Mouse (Mus musculus) heart, embryonic 11.5 days (tissue): ENCODE measurements around the gene Gm10282. TPM values are rescaled to one million over a fixed set of nuclear protein-coding genes. Genes with fewer than 3 reads are reported as not detected.
A peak's percentile ranks its signal among the peaks of the same experiment; 100 is the strongest.

Experiments used
- ATAC-seq: fragments of 200-750 bp; cut with Nextera tagmentation; replicated peaks from 2 replicates; pipeline ENCODE4 v1.8.0; 2017; ENCODE audit warnings: moderate library complexity; ENCODE audit not compliant: insufficient number of reproducible peaks, low FRiP score, low TSS enrichment
- H3K27ac ChIP-seq: fragments of 300-500 bp; sonication (generic); 2 replicates; pipeline ENCODE4 v1.5.1; 2014; ENCODE audit warnings: mild to moderate bottlenecking, low read depth, low read length
- H3K27me3 ChIP-seq: fragments of 300-500 bp; sonication (generic); 2 replicates; pipeline ENCODE4 v1.6.1; 2014; ENCODE audit warnings: mild to moderate bottlenecking, low read length, mixed read lengths; ENCODE audit not compliant: control insufficient read depth, insufficient read depth
- H3K36me3 ChIP-seq: fragments of 300-500 bp; sonication (generic); 2 replicates; pipeline ENCODE4 v1.6.1; 2014; ENCODE audit warnings: mild to moderate bottlenecking, low read length, moderate library complexity, mixed read lengths; ENCODE audit not compliant: control insufficient read depth, insufficient read depth
- H3K4me1 ChIP-seq: fragments of 300-500 bp; sonication (generic); 2 replicates; pipeline ENCODE4 v1.6.1; 2014; ENCODE audit warnings: low read length; ENCODE audit not compliant: control insufficient read depth, insufficient read depth
- H3K4me2 ChIP-seq: fragments of 300-500 bp; sonication (generic); 2 replicates; pipeline ENCODE4 v1.6.1; 2014; ENCODE audit warnings: mild to moderate bottlenecking, moderate library complexity
- H3K4me3 ChIP-seq: fragments of 300-500 bp; sonication (generic); 2 replicates; pipeline ENCODE4 v1.5.1; 2014; ENCODE audit warnings: low read depth, low read length
- H3K9ac ChIP-seq: fragments of 300-500 bp; sonication (generic); 2 replicates; pipeline ENCODE4 v1.6.1; 2014; ENCODE audit warnings: mild to moderate bottlenecking, low read depth, low read length, moderate library complexity
- H3K9me3 ChIP-seq: fragments of 300-500 bp; sonication (generic); replicated peaks from 2 replicates; pipeline ENCODE4 v1.6.1; 2016; ENCODE audit warnings: low read length; ENCODE audit not compliant: control insufficient read depth
- WGBS: fragments of 180-500 bp; shearing (Covaris S2); extraction: QIAGEN DNeasy Blood & Tissue Kit; methylation state at CpG from one replicate; pipeline ENCODE4 v1.1.7; 2014; ENCODE audit not compliant: insufficient replicate concordance; 5-methylcytosine and 5-hydroxymethylcytosine counted together
- polyA plus RNA-seq: library from polyadenylated mRNA; unstranded; fragments of >200 nt; fragmentation: Nextera tagmentation; extraction: Ambion mirVana; gene quantifications from 2 replicates; pipeline ENCODE4 v1.2.1, GENCODE M21; 2014

Gene Gm10282
- polyA plus RNA-seq, 1 experiment from 2014 or later, result 22.5 TPM

DNA sequence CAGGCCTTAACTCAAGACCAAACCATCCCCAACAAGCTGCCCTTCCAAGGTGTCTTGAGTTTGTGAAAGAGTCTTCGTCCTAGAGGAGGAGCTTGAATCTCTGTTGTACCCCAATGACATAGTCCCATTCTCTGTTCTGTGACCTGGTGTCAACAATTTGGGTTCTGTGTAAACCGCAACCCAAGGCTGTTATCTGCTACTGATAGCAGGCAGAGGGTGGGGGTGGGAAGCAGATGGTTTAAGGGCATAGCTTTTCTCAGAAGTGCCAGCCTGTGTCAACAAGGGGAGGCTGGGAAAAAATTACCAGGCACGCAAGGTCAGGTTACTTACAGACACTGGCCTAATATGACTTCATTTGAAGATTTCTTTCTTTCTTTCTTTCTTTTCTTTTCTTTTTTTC lies 27.8 kb downstream of the Gm10282 start:
- Histone ChIP-seq H3K4me1 (0 out of 2 replicates have a peak, but pooled peaks cover 3% of the 10 kb centered on the region), H3K9ac (no peak overlapping the region), H3K27me3 (no peaks in the 10 kb centered on the region), H3K9me3 (no peaks in the 10 kb centered on the region), H3K36me3 (no peaks in the 10 kb centered on the region), H3K27ac (no peak overlapping the region; the same call in 1 of the 2 replicates), H3K4me3 (no peak overlapping the region), H3K4me2 (no peak overlapping the region)
- 35% methylated on average over 3 of the region's 3 CpGs for WGBS
- no peak for ATAC-seq

DNA sequence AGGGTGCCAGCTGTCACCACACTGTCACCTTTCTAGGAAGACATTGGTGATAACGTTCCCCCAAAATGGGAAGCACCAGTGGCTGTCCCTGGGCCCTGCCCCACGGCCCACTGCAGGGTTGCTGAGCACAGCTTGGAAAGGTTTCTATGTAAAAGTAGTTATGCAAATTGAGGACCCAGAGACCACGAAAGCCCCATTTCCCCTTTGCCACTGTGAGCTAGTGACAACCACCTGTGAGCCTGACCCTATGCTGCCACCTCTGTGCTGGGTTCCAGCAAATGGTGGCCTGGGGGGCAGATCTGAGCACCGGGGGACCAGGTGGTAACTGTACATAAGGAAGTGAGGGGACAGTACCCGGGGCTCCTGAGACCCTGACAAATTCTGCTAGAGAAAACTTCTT lies 31.3 kb downstream of the Gm10282 start:
- no peak overlapping the region for H3K9ac ChIP-seq
- no peak for ATAC-seq
- H3K9me3 ChIP-seq, result no peaks in the 10 kb centered on the region
- H3K36me3 ChIP-seq, result no peaks in the 10 kb centered on the region
- H3K27me3 ChIP-seq, result no peaks in the 10 kb centered on the region
- H3K4me2 ChIP-seq, result no peak overlapping the region
- no peak overlapping the region for H3K4me3 ChIP-seq
- H3K27ac ChIP-seq, result no peak overlapping the region
- H3K4me1 ChIP-seq, result no peaks in the 10 kb centered on the region
- WGBS, result 53% methylated on average over 5 of the region's 5 CpGs

- H3K27ac ChIP-seq, result no peak overlapping the region
Measured at GRCm38 (mm10) chr8:72273111-72273770, 31.8 kb downstream of the Gm10282 start.

DNA sequence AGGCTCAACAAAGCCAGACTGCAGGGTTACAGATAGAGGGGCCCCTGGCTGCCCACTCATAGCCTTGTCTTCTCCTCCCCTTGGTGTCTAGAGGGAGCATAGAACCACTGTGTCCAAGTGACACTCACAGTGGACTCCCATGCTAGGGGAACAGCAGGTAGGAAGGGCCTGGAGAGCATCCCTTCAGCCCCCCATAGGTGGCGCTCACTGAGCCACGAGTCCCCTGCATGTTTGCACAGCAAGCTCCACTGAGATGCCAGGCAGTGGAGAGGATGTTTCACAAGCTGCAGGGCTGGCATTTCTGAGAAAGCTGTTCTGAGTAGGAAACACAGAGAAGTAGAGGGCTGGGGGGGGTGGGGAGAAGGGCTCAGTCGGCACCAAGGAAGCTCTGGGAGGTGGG lies 32.7 kb downstream of the Gm10282 start:
- no peaks in the 10 kb centered on the region for H3K36me3 ChIP-seq
- no peak for ATAC-seq
- 0 out of 2 replicates have a peak overlapping the region, but pooled peaks have one; percentile 10 for H3K9ac ChIP-seq

More at GRCm38 (mm10) chr8:72273111-72273770, 31.8 kb downstream of the Gm10282 start:
- no peaks in the 10 kb centered on the region for H3K4me1 ChIP-seq
- no peak overlapping the region for H3K9ac ChIP-seq
- no peak for ATAC-seq
- no peaks in the 10 kb centered on the region for H3K36me3 ChIP-seq
- H3K4me2 ChIP-seq, result no peak overlapping the region
- H3K4me3 ChIP-seq, result no peak overlapping the region
- H3K9me3 ChIP-seq, result no peaks in the 10 kb centered on the region
- WGBS, result 31% methylated on average over 1 of the region's 1 CpGs
- H3K27me3 ChIP-seq, result no peaks in the 10 kb centered on the region

GRCm38 (mm10) chr8:72271691-72272090 lies 33.4 kb downstream of the Gm10282 start:
- no peak overlapping the region for H3K4me2 ChIP-seq
- H3K9ac ChIP-seq, result no peak overlapping the region
- 54% methylated on average over 3 of the region's 3 CpGs for WGBS
- H3K4me1 ChIP-seq, result no peaks in the 10 kb centered on the region
- no peak overlapping the region for H3K27ac ChIP-seq
- H3K4me3 ChIP-seq, result no peak overlapping the region
- no peak for ATAC-seq
- no peaks in the 10 kb centered on the region for H3K36me3 ChIP-seq
- H3K9me3 ChIP-seq, result no peaks in the 10 kb centered on the region
- H3K27me3 ChIP-seq, result no peaks in the 10 kb centered on the region

More for the DNA sequence above, 32.7 kb downstream of the Gm10282 start:
- H3K27ac ChIP-seq, result no peak overlapping the region
- 21% methylated on average over 3 of the region's 3 CpGs for WGBS
- H3K4me3 ChIP-seq, result no peak overlapping the region
- H3K4me1 ChIP-seq, result no peaks in the 10 kb centered on the region
- no peaks in the 10 kb centered on the region for H3K27me3 ChIP-seq
- no peaks in the 10 kb centered on the region for H3K9me3 ChIP-seq
- H3K4me2 ChIP-seq, result no peak overlapping the region

- WGBS, result 60% methylated on average over 11 of the region's 11 CpGs
- Histone ChIP-seq H3K27me3 (no peaks in the 10 kb centered on the region), H3K4me1 (no peaks in the 10 kb centered on the region), H3K36me3 (no peaks in the 10 kb centered on the region), H3K9ac (no peak overlapping the region), H3K4me3 (no peak overlapping the region), H3K4me2 (no peak overlapping the region), H3K27ac (no peak overlapping the region), H3K9me3 (no peaks in the 10 kb centered on the region)
- no peak for ATAC-seq
Measured at GRCm38 (mm10) chr8:72271051-72271660, 33.9 kb downstream of the Gm10282 start.

- H3K9me3 ChIP-seq, result no peaks in the 10 kb centered on the region
- 83% methylated on average over 12 of the region's 12 CpGs for whole genome bisulfite sequencing
- no peak overlapping the region for H3K27ac ChIP-seq
- H3K27me3 ChIP-seq, result no peaks in the 10 kb centered on the region
- H3K4me2 ChIP-seq, result no peak overlapping the region
- no peak for ATAC-seq
- no peak overlapping the region for H3K9ac ChIP-seq
- H3K4me1 ChIP-seq, result no peaks in the 10 kb centered on the region
- no peaks in the 10 kb centered on the region for H3K36me3 ChIP-seq
- H3K4me3 ChIP-seq, result no peak overlapping the region
Measured at GRCm38 (mm10) chr8:72270606-72271005, 34.5 kb downstream of the Gm10282 start.

- peak overlapping the region; percentile 34; the same call in 1 of the 2 replicates for H3K4me2 ChIP-seq
- no peaks in the 10 kb centered on the region for H3K4me1 ChIP-seq
- 38% methylated on average over 15 of the region's 15 CpGs for WGBS
- H3K4me3 ChIP-seq, result no peak overlapping the region
- no peaks in the 10 kb centered on the region for H3K27me3 ChIP-seq
- ATAC-seq, result peak; percentile 78
- H3K27ac ChIP-seq, result peak overlapping the region; percentile 85
- H3K9me3 ChIP-seq, result no peaks in the 10 kb centered on the region
- H3K36me3 ChIP-seq, result no peaks in the 10 kb centered on the region
- peak overlapping the region; percentile 22; the same call in 1 of the 2 replicates for H3K9ac ChIP-seq
Measured at GRCm38 (mm10) chr8:72268356-72268755, 36.7 kb downstream of the Gm10282 start.

GRCm38 (mm10) chr8:72267106-72267505 lies 38.0 kb downstream of the Gm10282 start:
- Histone ChIP-seq H3K4me2 (no peak overlapping the region), H3K9ac (no peak overlapping the region), H3K4me3 (no peak overlapping the region), H3K27ac (no peak overlapping the region), H3K9me3 (no peaks in the 10 kb centered on the region), H3K36me3 (no peaks in the 10 kb centered on the region), H3K4me1 (no peaks in the 10 kb centered on the region), H3K27me3 (no peaks in the 10 kb centered on the region)
- no peak for ATAC-seq
- WGBS, result 95% methylated on average over 8 of the region's 8 CpGs
